Mouse (Mus musculus): ENCODE data around the gene Txnip.
A peak's percentile ranks its signal among the peaks of the same experiment; 100 is the strongest.

Gene Txnip

DNA sequence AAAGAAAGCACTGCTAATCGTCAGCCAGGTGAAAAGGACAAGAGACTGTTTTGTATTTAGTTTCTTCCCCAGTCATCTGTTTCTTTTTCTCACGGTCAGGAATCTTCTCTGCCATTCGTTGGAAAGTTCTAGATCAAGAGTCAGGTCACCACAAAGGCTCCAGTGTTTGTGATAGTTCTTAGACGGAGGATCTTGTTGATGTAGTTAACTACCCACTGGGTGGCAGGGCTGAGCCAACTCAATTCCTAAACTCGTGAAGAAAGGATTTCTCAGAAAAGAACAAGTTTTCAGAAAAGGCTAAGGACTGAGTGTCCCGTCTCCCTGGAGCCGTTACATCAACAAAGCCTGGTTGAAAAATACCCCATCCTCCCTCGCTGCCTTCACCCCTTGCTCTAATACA, 6.6 kb upstream of the Txnip start:
- peak; percentile 87 for DNase-seq (ENCODE audit: low read depth, low spot score)

DNA sequence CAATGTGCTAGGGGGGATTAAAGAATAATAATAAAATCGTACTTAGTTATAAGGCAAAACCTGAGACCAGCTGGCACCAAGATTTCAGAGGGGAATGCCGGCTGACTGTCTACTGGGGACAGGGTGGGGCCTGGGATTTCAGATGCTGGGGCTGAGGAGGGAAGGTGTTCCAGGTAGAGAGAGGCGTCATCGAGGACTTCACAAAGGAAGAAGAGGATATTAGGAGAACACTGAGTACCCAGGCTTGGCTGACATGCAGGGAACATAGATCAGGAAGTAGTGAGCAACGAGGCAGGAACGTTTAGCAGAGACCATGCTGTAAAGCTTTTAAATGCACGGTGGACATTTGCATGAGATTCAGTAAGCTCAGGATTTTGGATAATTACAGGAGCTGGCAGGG, 5.9 kb upstream of the Txnip start:
- DNase-seq (ENCODE audit: low read depth, low spot score): no peak

DNA sequence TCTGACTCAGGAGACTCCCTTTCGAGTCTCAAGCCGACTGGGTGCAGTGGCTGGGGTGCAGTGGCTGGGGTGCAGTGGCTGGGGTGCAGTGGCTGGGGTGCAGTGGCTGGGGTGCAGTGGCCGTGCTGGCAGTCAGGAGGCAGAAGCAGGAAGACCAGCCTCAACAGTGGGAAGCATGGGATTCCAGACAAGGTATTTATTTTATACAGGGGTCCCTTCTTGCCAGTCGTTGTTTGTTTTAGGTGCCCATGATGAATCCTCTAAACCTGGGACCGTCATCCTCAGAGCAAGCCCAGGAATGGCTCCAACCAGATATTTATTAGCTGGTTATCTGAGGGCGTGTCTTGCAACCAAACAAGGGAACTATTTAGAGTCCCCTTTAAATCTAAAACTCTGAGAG, 4.2 kb upstream of the Txnip start:
- no peak for DNase-seq (ENCODE audit: low read depth, low spot score)

DNA sequence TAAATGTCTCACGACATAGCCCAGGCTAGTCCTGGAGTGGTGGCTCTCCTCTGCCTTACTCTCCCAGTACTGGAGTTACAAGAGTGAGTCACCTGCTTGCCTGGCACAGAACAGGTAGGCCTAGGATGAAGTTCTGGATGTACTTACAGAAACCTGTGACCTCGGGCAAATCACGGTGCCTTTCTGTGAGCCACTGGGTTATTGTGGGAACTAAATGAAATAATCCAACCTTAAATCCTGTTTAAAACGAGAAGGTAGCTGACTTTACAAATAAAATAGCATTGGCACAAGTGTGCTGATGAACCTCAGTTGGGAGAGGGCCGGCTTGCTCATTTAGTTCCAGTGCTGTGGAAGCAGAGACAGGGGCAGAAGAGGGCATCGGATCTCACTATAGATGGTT, 3.5 kb upstream of the Txnip start:
- no peak for DNase-seq (ENCODE audit: low read depth, low spot score)

DNA sequence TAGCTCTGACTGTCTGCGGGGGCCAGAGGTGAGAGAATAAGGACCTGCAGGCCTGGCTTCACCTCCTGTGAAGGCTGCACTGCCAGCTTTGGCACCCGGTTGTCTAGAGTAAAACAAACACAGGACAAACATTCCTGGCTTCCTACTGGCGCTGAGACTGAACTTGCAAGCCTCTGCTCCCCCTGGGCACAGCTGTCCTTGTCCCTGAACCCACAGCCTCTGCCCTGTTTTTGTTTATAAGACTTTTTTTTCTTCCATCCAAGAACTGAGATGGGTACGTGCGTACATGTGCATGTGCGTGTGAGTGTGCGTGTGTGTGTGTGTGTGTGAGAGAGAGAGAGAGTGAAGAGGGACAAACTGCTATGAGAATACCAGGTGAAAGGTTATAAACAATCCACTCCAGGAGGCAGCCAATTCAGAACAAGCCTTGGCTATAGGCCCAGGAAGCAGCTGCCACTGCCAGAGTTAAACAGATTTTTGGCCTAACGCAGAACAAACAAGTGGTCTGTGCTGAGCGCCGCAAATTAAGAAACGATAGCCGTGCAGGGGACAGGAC, 2.6 kb upstream of the Txnip start:
- DNase-seq (ENCODE audit: low read depth, low spot score): peak; percentile 77

DNA sequence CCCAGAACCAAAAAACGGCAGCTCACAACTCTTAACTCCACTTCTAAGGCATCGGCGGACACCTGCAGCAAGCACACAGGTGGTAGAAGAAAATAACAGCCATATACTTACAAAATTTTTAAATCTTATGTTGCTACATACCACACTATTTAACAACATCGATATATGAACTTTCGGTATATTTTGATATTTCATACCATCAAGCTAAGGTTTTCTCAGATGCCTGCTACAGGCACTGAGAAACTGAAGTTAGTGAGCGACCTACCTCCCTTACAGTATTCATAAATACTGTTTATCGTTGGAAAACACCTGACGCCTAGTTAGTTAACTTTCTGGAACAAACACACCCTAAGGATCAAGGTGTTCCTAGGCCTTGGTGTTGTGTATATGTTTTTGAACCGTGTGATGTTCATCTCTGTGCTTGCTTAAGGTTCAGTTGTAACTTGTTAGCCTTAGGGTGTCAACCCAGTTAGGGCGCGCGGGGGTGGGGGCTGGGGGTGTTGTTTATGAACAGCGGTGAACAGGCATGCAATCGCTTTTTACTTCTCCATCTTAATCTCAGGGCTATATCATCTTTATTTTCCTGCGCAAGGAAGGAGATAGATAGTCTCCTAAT, 1.6 kb upstream of the Txnip start:
- no peak for DNase-seq (ENCODE audit: low read depth, low spot score)

DNA sequence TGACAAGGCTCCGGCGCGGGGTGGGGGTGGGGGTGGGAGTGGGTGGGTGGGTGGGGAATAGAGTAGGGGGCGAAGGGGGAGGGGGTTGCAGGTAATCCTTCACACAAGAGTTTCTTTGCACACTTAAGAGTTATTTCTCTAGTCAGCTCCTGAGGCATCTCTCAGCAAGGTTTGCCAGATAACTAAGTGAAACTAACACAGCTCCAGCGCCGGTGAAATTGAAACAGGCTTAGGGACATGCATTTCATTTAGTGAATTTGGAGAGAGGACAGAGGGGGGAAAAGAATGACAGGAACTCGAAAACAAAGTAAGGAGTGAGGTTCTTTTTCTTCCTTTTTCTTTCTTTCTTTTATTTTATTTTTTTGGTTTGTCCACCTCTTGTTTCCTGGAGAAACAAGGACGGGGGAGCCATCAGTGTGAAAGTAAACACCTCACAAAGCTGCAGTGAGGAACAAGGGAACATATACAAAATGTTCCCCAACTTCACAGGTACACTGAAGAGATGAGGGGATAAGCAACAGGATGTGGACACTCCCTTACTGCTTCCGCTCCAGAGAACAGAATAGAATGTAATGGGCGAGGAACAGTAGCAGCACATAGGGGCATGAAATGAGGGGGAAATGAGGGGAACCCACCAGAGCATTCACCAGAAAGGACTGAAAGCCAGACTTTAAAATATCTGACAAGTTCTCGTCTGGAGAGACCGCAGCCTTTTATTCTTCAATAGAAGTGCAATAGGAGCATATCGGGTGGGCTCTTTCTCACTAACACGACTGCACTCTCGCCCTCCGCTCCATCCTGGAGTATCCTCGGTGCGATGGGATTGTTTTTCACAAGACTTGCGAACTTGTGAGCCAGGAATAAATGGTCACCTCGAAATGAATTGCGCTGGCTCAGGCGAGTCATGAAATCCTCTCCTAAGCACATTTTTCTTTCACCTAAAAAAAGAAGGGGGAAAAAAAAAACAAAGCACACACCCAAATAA, 814 bp upstream of the Txnip start:
- peak; percentile 46 for DNase-seq (ENCODE audit: low read depth, low spot score)

DNA sequence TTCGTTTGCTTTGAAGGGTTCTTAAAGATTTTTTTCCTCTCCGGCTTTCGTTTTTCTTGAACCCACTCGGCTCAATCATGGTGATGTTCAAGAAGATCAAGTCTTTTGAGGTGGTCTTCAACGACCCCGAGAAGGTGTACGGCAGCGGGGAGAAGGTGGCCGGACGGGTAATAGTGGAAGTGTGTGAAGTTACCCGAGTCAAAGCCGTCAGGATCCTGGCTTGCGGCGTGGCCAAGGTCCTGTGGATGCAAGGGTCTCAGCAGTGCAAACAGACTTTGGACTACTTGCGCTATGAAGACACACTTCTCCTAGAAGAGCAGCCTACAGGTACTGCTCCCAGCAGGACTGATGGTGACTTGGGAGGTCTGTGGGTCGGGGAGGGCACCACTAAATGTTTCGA, 402 bp downstream of the Txnip start:
- peak; percentile 44 for DNase-seq (ENCODE audit: low read depth, low spot score)

DNA sequence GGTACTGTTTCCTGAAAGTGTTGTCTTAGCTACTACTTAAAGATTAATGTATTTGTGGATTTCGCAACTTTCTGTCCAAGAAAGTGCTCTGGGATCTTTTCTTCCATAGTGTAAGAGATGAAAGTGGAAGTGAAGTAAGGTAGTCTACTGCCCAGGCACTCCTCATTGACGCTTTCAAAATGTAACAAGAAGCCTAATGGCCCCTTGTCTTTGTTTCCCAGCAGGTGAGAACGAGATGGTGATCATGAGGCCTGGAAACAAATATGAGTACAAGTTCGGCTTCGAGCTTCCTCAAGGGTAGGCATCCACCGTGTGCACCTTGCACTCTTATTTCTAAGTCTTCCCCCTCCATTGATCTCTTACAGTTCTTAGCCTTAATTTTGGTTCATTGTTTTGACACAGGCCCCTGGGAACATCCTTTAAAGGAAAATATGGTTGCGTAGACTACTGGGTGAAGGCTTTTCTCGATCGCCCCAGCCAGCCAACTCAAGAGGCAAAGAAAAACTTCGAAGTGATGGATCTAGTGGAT, 975 bp downstream of the Txnip start:
- DNase-seq (ENCODE audit: low read depth, low spot score): no peak

DNA sequence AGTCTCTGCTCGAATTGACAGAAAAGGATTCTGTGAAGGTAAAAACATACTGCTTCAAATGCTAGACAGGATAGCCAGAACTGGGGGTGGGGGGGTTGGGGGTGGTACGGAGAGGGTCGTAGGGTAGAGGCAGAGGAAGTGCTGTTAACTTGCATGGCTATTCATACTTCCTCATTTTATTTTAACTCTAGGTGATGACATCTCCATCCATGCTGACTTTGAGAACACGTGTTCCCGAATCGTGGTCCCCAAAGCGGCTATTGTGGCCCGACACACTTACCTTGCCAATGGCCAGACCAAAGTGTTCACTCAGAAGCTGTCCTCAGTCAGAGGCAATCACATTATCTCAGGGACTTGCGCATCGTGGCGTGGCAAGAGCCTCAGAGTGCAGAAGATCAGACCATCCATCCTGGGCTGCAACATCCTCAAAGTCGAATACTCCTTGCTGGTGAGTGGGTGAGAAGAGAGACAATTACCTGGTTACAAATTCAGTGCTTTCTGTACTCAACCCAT, 1.7 kb downstream of the Txnip start:
- DNase-seq (ENCODE audit: low read depth, low spot score): no peak

DNA sequence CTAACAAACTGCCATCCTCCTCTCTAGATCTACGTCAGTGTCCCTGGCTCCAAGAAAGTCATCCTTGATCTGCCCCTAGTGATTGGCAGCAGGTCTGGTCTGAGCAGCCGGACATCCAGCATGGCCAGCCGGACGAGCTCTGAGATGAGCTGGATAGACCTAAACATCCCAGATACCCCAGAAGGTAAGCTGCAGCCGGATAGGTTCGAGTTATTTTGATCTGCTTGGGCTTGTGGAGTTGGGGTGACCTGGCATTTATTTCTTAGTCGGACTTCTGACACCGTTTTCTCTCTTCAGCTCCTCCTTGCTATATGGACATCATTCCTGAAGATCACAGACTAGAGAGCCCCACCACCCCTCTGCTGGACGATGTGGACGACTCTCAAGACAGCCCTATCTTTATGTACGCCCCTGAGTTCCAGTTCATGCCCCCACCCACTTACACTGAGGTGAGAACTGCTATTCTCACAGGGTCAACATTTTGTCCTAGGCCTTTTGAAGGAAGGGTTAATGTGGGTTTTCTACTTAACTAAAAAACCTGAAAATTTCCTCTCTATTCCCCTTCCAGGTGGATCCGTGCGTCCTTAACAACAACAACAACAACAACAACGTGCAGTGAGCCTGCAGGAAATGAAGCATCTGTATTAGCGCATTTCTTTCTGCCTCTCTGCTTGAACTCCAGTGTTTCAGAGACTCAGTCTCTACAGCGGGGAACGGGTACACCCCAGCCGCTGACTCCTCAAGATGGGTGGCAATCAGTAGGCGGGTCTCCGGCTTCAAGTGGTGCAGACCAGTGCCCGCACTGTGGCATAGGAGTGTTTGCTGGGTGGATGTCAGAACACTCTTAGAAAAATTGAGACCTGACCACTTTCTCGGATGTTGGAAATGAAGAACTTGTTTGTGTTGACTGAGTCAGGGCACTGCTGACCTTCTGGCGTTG, 2.4 kb downstream of the Txnip start:
- DNase-seq (ENCODE audit: low read depth, low spot score): no peak

DNA sequence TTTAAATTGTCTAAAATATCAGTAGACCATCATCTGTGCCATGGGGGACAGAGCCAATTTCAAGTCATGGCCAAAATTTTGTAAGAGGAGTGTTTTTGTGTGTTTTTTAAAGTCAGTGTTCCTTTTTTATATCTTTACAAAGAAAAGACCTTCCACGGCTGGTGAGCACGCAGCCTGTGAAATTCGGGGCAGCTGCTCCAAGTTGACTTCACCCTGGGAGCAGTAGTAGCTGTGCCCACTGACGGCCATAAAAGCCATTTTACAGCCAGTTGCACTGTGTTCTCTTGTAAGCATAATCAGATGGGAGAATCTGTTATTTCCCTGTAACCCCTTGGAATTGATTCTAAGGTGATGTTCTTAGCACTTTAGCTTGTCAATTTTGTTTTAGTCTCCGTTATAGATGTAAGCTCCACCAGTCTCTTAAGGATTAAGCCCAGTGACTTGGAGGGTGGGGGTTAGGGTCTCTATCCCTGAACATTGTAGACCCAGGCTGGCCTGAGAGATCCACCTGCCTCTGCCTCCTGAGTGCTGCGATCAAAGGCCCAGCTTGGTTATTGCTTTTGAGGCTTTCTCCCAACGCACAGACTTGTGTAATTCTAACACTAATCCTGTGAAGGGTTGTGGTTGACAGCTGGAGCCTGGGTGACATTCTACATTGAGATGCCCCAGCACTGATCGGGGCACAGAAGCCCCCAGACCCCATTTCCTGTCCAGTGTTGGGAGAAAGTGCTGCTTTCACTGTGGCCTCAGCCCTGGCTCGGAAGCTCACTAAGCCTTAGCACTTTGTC, 3.3 kb downstream of the Txnip start:
- no peak for DNase-seq (ENCODE audit: low read depth, low spot score)

DNA sequence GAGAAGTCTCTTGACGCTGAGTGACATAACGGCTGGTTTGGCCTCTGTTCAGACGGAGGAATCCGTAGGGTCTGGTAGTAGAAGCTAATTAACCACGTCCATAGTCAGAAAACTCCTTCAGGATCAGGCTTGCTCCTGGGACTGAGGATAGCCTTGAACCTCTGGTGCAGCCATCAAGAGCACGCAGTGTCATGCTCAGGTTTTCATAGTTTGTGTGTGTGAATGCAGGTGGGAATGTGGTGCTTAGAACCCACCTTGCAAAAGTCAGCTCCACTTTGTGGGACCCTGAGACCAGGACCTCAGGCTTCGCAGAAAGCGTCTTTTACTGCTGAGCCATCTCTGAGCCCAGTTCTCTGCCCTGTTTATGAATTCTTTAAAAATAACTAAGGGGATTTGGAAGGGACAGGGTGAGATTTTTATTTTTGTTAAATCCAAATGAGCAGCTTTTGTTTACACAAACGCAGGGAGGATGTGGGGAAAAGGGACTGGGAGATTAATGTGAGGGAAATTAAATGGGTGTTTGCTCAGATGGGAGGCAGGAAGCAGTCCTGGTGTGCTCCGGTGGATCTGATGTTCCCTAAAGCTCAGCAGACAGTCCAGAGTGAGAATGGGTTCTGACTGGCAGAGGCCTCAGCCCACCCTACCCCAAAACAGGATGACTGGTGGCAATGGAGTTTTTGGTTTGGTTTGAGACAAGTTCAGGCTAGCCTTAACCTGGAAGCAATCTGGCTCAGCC, 4.4 kb downstream of the Txnip start:
- DNase-seq (ENCODE audit: low read depth, low spot score): no peak

DNA sequence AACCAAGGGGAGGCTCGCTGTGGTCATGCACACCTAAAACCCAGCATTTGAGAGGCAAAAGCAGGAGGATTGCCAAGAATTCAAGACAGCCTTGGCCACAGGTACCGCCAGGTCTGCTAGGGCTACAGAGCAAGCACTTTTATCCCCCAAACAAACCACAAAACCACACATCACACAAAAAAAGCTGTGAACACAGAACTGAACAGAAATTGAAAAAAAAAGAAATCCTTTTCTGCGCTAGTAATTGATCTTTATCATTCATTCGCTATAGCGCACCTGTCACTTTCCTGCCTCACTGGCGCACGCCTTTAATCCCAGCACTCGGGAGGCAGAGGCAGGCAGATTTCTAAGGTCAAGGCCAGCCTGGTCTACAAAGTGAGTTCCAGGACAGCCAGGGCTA, 5.5 kb downstream of the Txnip start:
- no peak for DNase-seq (ENCODE audit: low read depth, low spot score)

DNA sequence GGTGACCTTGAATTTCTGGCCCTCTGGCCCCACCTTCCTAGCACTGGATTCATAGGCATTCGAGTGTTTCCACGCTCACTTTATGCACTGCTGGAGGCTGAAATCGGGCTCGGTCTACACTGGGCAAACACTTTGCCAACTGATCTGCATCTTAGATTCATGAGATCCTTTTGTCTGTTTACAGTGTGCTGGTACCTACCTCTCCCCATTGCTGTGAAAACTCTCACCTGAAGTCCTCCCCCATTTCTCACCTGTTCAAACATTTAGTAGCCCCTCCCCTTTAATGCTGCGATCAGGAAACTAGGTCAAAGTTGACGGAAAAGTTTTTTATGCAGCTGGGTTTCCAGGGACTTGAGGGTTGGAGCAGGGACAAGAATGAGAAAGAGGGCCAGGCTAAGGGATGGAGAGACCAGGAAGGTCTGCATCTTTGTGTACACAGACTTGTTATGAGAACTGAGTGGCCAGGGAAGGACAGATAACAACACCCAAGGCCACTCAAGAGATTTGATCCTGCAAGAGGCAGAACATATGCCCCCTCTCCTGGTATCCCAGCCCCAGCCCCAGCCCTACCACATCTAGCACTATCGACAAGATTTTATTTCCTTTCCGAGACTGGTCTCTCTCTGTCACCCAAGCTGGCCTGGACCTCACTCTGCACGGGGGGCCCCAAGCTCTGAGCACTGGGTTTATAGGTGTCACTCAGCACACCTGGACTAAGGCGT, 6.3 kb downstream of the Txnip start:
- peak; percentile 32 for DNase-seq (ENCODE audit: low read depth, low spot score)

DNA sequence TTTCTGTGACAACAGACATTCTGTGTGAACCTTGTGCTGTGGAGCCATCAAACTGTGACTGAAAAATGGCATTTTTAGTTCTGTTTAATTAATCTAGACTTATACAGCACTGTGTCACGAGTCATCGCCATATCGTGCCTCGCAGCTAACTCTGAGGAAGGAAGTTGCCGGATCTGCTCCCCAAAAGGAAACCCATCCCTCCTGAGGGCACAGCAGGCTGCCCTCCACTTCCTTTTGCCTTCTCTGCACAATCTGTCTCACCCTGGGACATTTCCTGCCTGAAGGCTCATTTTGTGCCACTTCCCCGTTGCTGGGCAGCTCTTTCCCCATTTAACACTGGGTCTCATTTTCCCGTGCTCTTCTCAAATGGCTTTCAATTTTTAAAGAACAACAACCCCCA, 6.9 kb downstream of the Txnip start:
- no peak for DNase-seq (ENCODE audit: low read depth, low spot score)

DNA sequence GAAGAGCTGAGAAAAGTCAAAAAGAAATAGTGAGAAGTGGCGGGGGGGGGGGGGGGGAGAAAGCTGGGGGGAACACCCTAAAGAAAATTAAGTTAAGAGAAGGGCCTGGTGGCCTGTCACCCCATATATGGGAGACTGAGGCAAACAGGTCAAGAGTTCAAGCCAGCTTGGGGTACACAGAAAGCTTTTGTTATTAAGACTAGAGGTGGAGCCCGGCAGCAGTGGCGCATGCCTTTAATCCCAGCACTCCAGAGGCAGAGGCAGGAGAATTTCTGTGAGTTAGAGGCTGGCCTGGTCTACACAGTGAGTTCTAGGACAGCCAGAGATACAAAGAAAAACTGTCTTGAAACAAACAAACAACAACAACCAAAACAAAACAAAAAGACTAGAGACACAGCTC, 7.3 kb downstream of the Txnip start:
- DNase-seq (ENCODE audit: low read depth, low spot score): no peak

DNA sequence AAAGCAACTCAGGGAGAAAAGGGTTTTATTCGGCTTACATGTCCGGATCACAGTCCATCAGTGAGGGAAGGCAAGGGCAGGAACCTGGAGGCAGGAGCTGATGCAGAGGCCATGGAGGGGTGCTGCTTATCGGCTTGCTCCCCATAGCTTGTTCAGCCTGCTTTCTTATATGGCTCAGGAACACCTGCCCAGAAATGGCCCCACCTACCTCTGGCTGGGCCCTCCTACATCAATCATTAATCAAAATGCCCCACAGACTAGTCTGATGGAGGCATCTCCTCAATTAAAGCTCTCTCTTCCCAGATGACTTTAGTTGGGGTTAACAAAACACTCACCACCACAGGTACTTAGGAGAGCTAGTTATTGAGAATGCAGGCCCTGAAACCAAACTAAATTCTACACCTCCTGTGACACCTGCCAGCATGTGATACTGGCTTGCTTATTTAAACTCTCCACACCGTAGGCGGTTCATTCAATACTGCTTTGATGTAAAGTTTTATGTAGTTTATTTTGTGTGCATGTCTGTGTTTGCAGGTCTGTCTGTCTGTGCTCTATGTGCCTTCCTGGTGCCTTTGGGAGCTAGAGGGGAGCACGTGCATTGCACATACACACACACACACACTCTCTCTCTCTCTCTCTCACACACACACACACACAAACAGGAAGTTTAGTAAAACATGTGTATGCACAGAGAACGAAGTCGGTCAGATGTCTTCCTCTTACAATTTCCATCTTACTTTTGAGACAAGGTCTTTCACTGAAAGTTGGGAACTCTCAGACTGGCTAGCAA, 9.1 kb downstream of the Txnip start:
- DNase-seq (ENCODE audit: low read depth, low spot score): no peak

All from 3T3-L1 (cell line).